Mouse (Mus musculus) heart, embryonic 14.5 days (tissue): Measurements from ENCODE around the gene Gcnt1. TPM values are rescaled to one million over a fixed set of nuclear protein-coding genes. Genes with fewer than 3 reads are reported as not detected.

ENCODE experiments used
- ATAC-seq: fragments of 200-750 bp; cut with Nextera tagmentation; 2 replicates; pipeline ENCODE4 v1.8.0; 2017; ENCODE audit warnings: low read depth, moderate TSS enrichment; ENCODE audit not compliant: insufficient number of reproducible peaks, insufficient read depth, low FRiP score
- H3K27ac ChIP-seq, 2 experiments: fragments of 200-500 bp in 1 of 2; fragments of 300-500 bp in 1 of 2; sonication (generic) in 1 of 2; replicated peaks in 1 of 2; 2 replicates each; pipeline ENCODE4 v1.5.1; 2012 to 2014; ENCODE audit warnings: low read depth in 2 of 2, low read length in 2 of 2, control low read depth in 1 of 2, mild to moderate bottlenecking in 1 of 2, mixed read lengths in 1 of 2; ENCODE audit not compliant: control insufficient read depth in 1 of 2, insufficient read depth in 1 of 2
- H3K27me3 ChIP-seq: fragments of 300-500 bp; sonication (generic); 2 replicates; pipeline ENCODE4 v1.6.1; 2014; ENCODE audit warnings: mild to moderate bottlenecking, low read length, control low read depth; ENCODE audit not compliant: control insufficient read depth, insufficient read depth
- H3K36me3 ChIP-seq: fragments of 300-500 bp; sonication (generic); 2 replicates; pipeline ENCODE4 v1.6.1; 2014; ENCODE audit warnings: mild to moderate bottlenecking, control low read depth, low read length, mixed read lengths; ENCODE audit not compliant: control insufficient read depth, insufficient read depth
- H3K4me1 ChIP-seq, 2 experiments: fragments of 200-500 bp in 1 of 2; fragments of 300-500 bp in 1 of 2; sonication (generic) in 1 of 2; 2 replicates each; pipeline ENCODE4 v1.6.1; 2012 to 2014; ENCODE audit warnings: low read length in 2 of 2, control low read depth in 1 of 2, mixed read lengths in 1 of 2; ENCODE audit not compliant: control insufficient read depth in 2 of 2, insufficient read depth in 2 of 2
- H3K4me2 ChIP-seq: fragments of 300-500 bp; sonication (generic); 2 replicates; pipeline ENCODE4 v1.6.1; 2014; ENCODE audit warnings: mild to moderate bottlenecking, low read length
- H3K4me3 ChIP-seq, 2 experiments: fragments of 200-500 bp in 1 of 2; fragments of 300-500 bp in 1 of 2; sonication (generic) in 1 of 2; 2 replicates each; pipeline ENCODE4 v1.5.1; 2012 to 2014; ENCODE audit warnings: low read length in 2 of 2, mild to moderate bottlenecking in 2 of 2, control low read depth in 1 of 2, low read depth in 1 of 2, moderate library complexity in 1 of 2; ENCODE audit not compliant: control insufficient read depth in 1 of 2, insufficient read depth in 1 of 2
- H3K9ac ChIP-seq: fragments of 300-500 bp; sonication (generic); 2 replicates; pipeline ENCODE4 v1.6.1; 2014; ENCODE audit warnings: mild to moderate bottlenecking, low read length
- H3K9me3 ChIP-seq: fragments of 300-500 bp; sonication (generic); 2 replicates; pipeline ENCODE4 v1.6.1; 2016; ENCODE audit warnings: low read length, control low read depth; ENCODE audit not compliant: control insufficient read depth
- WGBS: fragments of 180-500 bp; shearing (Covaris S2); extraction: QIAGEN DNeasy Blood & Tissue Kit; methylation state at CpG from one replicate; pipeline ENCODE4 v1.1.7; 2014; 5-methylcytosine and 5-hydroxymethylcytosine counted together
- polyA plus RNA-seq: library from polyadenylated mRNA; unstranded; fragments of >200 nt; fragmentation: Nextera tagmentation; extraction: Ambion mirVana; gene quantifications from 2 replicates; pipeline ENCODE4 v1.2.1, GENCODE M21; 2014

Gene Gcnt1
- polyA plus RNA-seq = 8.0 and 9.9 TPM in 2 replicates

GRCm38 (mm10) chr19:17372701-17373100, at the start of gene Gcnt1:
Gene Gcnt1 (minus strand): TSS chr19:17372844.
- no peaks in the 10 kb centered on the region for H3K27me3 ChIP-seq
- H3K4me2 ChIP-seq = no peak within 1 kb of the TSS
- H3K4me3 ChIP-seq = no peak within 1 kb of the TSS
- ATAC-seq = no peak
- no peak within 1 kb of the TSS for H3K27ac ChIP-seq
- peaks cover 2 to 5% of the 10 kb centered on the region in 2 experiments; a peak in 1 of 4 replicates for H3K4me1 ChIP-seq
- H3K36me3 ChIP-seq = no peaks in the 10 kb centered on the region
- H3K9me3 ChIP-seq = no peaks in the 10 kb centered on the region
- WGBS = 80% methylated on average over 3 of the region's 3 CpGs
- H3K9ac ChIP-seq = no peak within 1 kb of the TSS

GRCm38 (mm10) chr19:17417855-17418254, 45.2 kb upstream of the Gcnt1 start:
- Histone ChIP-seq H3K4me2 (no peak overlapping the region), H3K9ac (no peak overlapping the region), H3K4me3 (no peak overlapping the region), H3K36me3 (no peaks in the 10 kb centered on the region), H3K9me3 (no peaks in the 10 kb centered on the region), H3K4me1 (no peaks in the 10 kb centered on the region; a peak in 1 of 4 replicates), H3K27me3 (no peaks in the 10 kb centered on the region), H3K27ac (no peak overlapping the region)
- WGBS = 64% methylated on average over 1 of the region's 1 CpGs
- ATAC-seq = no peak

GRCm38 (mm10) chr19:17412915-17413459, 40.3 kb upstream of the Gcnt1 start:
- Histone ChIP-seq H3K36me3 (no peaks in the 10 kb centered on the region), H3K27me3 (no peaks in the 10 kb centered on the region), H3K4me3 (no peak overlapping the region), H3K4me1 (no peaks in the 10 kb centered on the region), H3K9ac (no peak overlapping the region), H3K27ac (no peak overlapping the region), H3K9me3 (no peaks in the 10 kb centered on the region), H3K4me2 (no peak overlapping the region)
- no peak for ATAC-seq
- WGBS = 56% methylated on average over 4 of the region's 4 CpGs

- WGBS = 73% methylated on average over 5 of the region's 5 CpGs
- Histone ChIP-seq H3K9ac (no peak overlapping the region), H3K36me3 (no peaks in the 10 kb centered on the region), H3K4me2 (no peak overlapping the region), H3K4me1 (no peaks in the 10 kb centered on the region), H3K4me3 (no peak overlapping the region), H3K9me3 (0 out of 2 replicates have a peak, but pooled peaks cover 4% of the 10 kb centered on the region), H3K27ac (no peak overlapping the region), H3K27me3 (no peaks in the 10 kb centered on the region)
- no peak for ATAC-seq
Observed at GRCm38 (mm10) chr19:17410465-17411065, 37.9 kb upstream of the Gcnt1 start.

- Histone ChIP-seq H3K27me3 (no peaks in the 10 kb centered on the region), H3K4me1 (no peaks in the 10 kb centered on the region), H3K36me3 (no peaks in the 10 kb centered on the region), H3K9ac (no peak overlapping the region), H3K4me3 (no peak overlapping the region), H3K9me3 (0 out of 2 replicates have a peak, but pooled peaks cover 4% of the 10 kb centered on the region), H3K27ac (no peak overlapping the region), H3K4me2 (no peak overlapping the region)
- ATAC-seq = no peak
- WGBS = 44% methylated on average over 3 of the region's 3 CpGs
Observed at GRCm38 (mm10) chr19:17409351-17409750, 36.7 kb upstream of the Gcnt1 start.

- no peak overlapping the region for H3K4me2 ChIP-seq
- ATAC-seq = no peak
- no peak overlapping the region for H3K4me3 ChIP-seq
Observed at GRCm38 (mm10) chr19:17408591-17408990, 35.9 kb upstream of the Gcnt1 start.

GRCm38 (mm10) chr19:17406823-17407222, 34.2 kb upstream of the Gcnt1 start:
- no peaks in the 10 kb centered on the region for H3K27me3 ChIP-seq
- H3K4me1 ChIP-seq = no peaks in the 10 kb centered on the region
- 0 out of 2 replicates have a peak, but pooled peaks cover 4% of the 10 kb centered on the region for H3K9me3 ChIP-seq
- H3K9ac ChIP-seq = no peak overlapping the region
- H3K4me3 ChIP-seq = no peak overlapping the region
- no peak for ATAC-seq
- no peak overlapping the region for H3K4me2 ChIP-seq
- no peaks in the 10 kb centered on the region for H3K36me3 ChIP-seq
- H3K27ac ChIP-seq = no peak overlapping the region
- WGBS = 88% methylated on average over 5 of the region's 5 CpGs

More at GRCm38 (mm10) chr19:17408591-17408990, 35.9 kb upstream of the Gcnt1 start:
- Histone ChIP-seq H3K36me3 (no peaks in the 10 kb centered on the region), H3K27ac (no peak overlapping the region), H3K9me3 (0 out of 2 replicates have a peak, but pooled peaks cover 4% of the 10 kb centered on the region), H3K27me3 (no peaks in the 10 kb centered on the region), H3K4me1 (no peaks in the 10 kb centered on the region), H3K9ac (no peak overlapping the region)
